Mouse (Mus musculus): ENCODE results near the gene Evl. TPM values are rescaled to one million over a fixed set of nuclear protein-coding genes. Genes with fewer than 3 reads are reported as not detected.

The Evl gene
- 156 TPM for polyA plus RNA-seq (2015; fragmentation: Illumina TruSeq; extraction: RNeasy Lipid Tissue Mini Kit (QIAGEN cat#74804); ENCODE audit: low read depth, low replicate concordance)

DNA sequence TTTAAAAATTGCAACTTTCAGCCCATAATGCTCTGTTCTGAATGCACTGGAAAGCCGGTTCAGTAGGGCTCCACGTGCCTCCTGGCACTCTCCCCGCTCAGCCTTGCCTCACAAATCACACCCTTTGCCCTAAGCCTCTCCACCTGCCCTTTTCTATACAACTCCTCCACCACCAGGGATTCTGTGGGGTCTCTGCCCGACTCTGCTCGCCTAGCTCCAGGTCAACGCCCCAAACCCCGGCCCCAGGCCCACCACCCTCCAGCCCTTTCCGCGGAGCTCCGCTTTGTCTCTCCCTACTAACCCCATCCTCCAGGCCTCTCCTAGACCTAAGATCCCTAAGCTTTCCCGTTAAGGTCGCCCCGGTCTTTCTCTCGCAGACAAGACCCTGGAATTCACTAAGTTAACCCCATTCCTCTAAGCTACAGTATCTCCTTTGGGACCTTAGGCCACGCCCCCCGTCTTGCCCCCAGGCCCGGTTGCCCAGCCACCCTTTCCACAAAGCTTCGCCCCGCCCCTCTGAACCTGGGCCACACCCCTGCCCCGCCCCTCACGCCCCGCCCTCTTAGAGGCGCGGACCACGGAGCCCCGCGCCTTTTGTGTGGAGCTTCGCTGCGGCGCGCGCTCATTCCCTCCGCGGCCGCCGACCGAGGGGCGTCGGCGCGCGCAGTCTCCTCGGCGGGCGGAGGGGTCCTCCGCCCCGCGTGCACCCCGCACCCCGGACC lies at the start of gene Evl:
Gene Evl, plus strand, starts transcription at position 601 of the 722 bp plus-strand sequence.

GRCm38 (mm10) chr12:108702185-108702584 lies 147.7 kb downstream of the Evl start, which contains the start of gene Degs2:
Gene Degs2 (minus strand): TSS chr12:108702315.

Other genes starting within 250 kb of the Evl start
- gene Hhipl1, start 248.4 kb upstream of the Evl start, polyA plus RNA-seq (2015; fragmentation: Illumina TruSeq; extraction: RNeasy Lipid Tissue Mini Kit (QIAGEN cat#74804); ENCODE audit: low read depth, low replicate concordance): 5.4 TPM
- 228 TPM for gene Cyp46a1, start 220.3 kb upstream of the Evl start, polyA plus RNA-seq (2015; fragmentation: Illumina TruSeq; extraction: RNeasy Lipid Tissue Mini Kit (QIAGEN cat#74804); ENCODE audit: low read depth, low replicate concordance)
- gene Eml1, start 183.8 kb upstream of the Evl start, polyA plus RNA-seq (2015; fragmentation: Illumina TruSeq; extraction: RNeasy Lipid Tissue Mini Kit (QIAGEN cat#74804); ENCODE audit: low read depth, low replicate concordance): 68.9 TPM
- gene Degs2, start 147.6 kb downstream of the Evl start, polyA plus RNA-seq (2015; fragmentation: Illumina TruSeq; extraction: RNeasy Lipid Tissue Mini Kit (QIAGEN cat#74804); ENCODE audit: low read depth, low replicate concordance): 5.4 TPM
- gene Yy1, start 238.3 kb downstream of the Evl start, polyA plus RNA-seq (2015; fragmentation: Illumina TruSeq; extraction: RNeasy Lipid Tissue Mini Kit (QIAGEN cat#74804); ENCODE audit: low read depth, low replicate concordance): 30.6 TPM

All from brain, adult 10 weeks (tissue).